Mouse (Mus musculus): ENCODE measurements at regions not wholly inside any gene's neighbourhood (a gene's known extent, or its start where the extent isn't known, plus 50 kb on each side); places are given as distances from the start of the nearest gene placed in this dataset.

- no peak for ATAC-seq
- 82% methylated on average over 2 of the region's 2 CpGs for WGBS
- H3K4me1 ChIP-seq (ENCODE audit: insufficient read depth), result no peaks in the 10 kb centered on the region
- DNase-seq, result no peak
- no peak for TF ChIP-seq CTCF (IDR thresholded peaks at IDR 0.05; ENCODE audit: low read depth)
- H3K9me3 ChIP-seq (ENCODE audit: low read length), result no peaks in the 10 kb centered on the region
- no peaks in the 10 kb centered on the region for H3K36me3 ChIP-seq (ENCODE audit: insufficient read depth)
- no peak overlapping the region for H3K4me3 ChIP-seq (ENCODE audit: low read depth, low read length)
- H3K27ac ChIP-seq (ENCODE audit: low read depth, low read length), result no peak overlapping the region
- H3K27me3 ChIP-seq (ENCODE audit: insufficient read depth, low read length), result no peaks in the 10 kb centered on the region
- H3K9ac ChIP-seq, result no peak overlapping the region
- H3K4me2 ChIP-seq (ENCODE audit: low read depth), result no peak overlapping the region
These were observed 171.5 kb upstream of the Lrig3 start for GRCm38 (mm10) chr10:125794504-125794903.

- TF ChIP-seq CTCF (IDR thresholded peaks at IDR 0.05; ENCODE audit: low read depth), result no peak
- H3K27ac ChIP-seq (ENCODE audit: low read depth, low read length), result no peak overlapping the region
- DNase-seq (no peak), ATAC-seq (no peak)
- H3K9ac ChIP-seq, result no peak overlapping the region
- H3K4me3 ChIP-seq (ENCODE audit: low read depth, low read length), result no peak overlapping the region
- H3K36me3 ChIP-seq (ENCODE audit: insufficient read depth), result no peaks in the 10 kb centered on the region
- WGBS, result 89% methylated on average over 1 of the region's 1 CpGs
- H3K4me2 ChIP-seq (ENCODE audit: low read depth), result no peak overlapping the region
- H3K9me3 ChIP-seq (ENCODE audit: low read length), result no peaks in the 10 kb centered on the region
- no peaks in the 10 kb centered on the region for H3K27me3 ChIP-seq (ENCODE audit: insufficient read depth, low read length)
- no peaks in the 10 kb centered on the region for H3K4me1 ChIP-seq (ENCODE audit: insufficient read depth)
These were observed 170.6 kb upstream of the Lrig3 start for GRCm38 (mm10) chr10:125795323-125795722.

- 14% methylated on average over 13 of the region's 13 CpGs for WGBS
- Histone ChIP-seq H3K27me3 (ENCODE audit: insufficient read depth, low read length) (no peaks in the 10 kb centered on the region), H3K36me3 (ENCODE audit: insufficient read depth) (no peaks in the 10 kb centered on the region), H3K9me3 (ENCODE audit: low read length) (no peaks in the 10 kb centered on the region), H3K9ac (no peak overlapping the region), H3K4me3 (ENCODE audit: low read depth, low read length) (no peak overlapping the region), H3K4me1 (ENCODE audit: insufficient read depth) (no peaks in the 10 kb centered on the region), H3K27ac (ENCODE audit: low read depth, low read length) (no peak overlapping the region), H3K4me2 (ENCODE audit: low read depth) (no peak overlapping the region)
- ATAC-seq (peak; percentile 25; the same call in 1 of the 2 replicates), DNase-seq (peak; percentile 35)
- TF ChIP-seq CTCF (IDR thresholded peaks at IDR 0.05; ENCODE audit: low read depth), result no peak
These were observed 167.3 kb upstream of the Lrig3 start for GRCm38 (mm10) chr10:125798678-125799077.

DNA sequence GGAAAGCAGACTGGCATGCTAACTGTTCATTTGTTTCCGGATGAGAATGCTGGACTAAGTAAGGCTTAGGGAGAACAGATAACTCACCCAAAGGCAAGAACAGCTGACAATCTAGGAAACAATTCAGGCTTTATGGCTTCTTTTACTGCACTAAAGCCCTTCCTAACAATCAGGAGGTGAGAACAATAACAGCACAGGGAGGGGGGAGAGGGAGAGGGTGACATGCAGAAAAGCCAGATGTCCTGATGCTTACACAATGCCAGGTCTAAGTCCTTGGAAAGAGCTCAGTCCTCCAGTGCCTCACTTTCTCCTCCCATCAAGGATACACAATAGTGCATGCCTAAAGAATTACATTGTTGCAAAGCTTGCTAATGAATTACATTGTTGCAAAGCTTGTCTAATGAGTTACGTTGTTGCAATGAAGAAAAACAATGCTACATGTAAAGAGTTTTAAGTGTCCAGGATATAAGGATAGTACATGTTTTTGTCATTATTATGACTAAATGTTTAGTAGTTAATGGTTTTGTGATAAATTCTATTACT is 165.3 kb upstream of the Lrig3 start:
- no peaks in the 10 kb centered on the region for H3K36me3 ChIP-seq (ENCODE audit: insufficient read depth)
- no peak for DNase-seq
- 39% methylated on average over 2 of the region's 2 CpGs for WGBS
- no peaks in the 10 kb centered on the region for H3K27me3 ChIP-seq (ENCODE audit: insufficient read depth, low read length)
- no peak for ATAC-seq
- no peaks in the 10 kb centered on the region for H3K9me3 ChIP-seq (ENCODE audit: low read length)
- H3K4me2 ChIP-seq (ENCODE audit: low read depth), result no peak overlapping the region
- no peak overlapping the region for H3K9ac ChIP-seq
- no peak for TF ChIP-seq CTCF (IDR thresholded peaks at IDR 0.05; ENCODE audit: low read depth)
- H3K4me3 ChIP-seq (ENCODE audit: low read depth, low read length), result no peak overlapping the region
- H3K4me1 ChIP-seq (ENCODE audit: insufficient read depth), result no peaks in the 10 kb centered on the region
- H3K27ac ChIP-seq (ENCODE audit: low read depth, low read length), result no peak overlapping the region

DNA sequence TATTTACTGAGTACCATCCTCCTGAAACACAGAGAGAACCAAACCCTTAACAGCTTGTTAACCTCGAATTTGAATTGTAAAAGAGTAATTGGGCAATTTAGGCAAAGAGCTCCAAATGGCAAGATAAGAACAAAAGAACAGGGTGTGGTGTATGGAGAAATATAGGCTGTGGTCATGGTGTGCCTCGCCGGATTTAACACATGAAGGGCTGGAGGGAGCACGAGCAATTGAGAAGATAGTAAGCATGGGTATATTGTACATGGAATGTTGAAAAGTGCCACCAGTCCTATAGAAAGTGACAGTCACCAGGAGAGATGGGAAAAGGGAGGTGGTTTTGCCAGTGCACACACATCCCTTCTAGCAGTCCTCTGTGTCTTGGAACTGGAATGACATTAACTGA is 164.5 kb upstream of the Lrig3 start:
- WGBS, result 14% methylated on average over 4 of the region's 4 CpGs
- H3K4me2 ChIP-seq (ENCODE audit: low read depth), result no peak overlapping the region

GRCm38 (mm10) chr10:125802923-125803583 is 162.9 kb upstream of the Lrig3 start:
- ATAC-seq (no peak), DNase-seq (no peak)

More for the DNA sequence above, 164.5 kb upstream of the Lrig3 start:
- Histone ChIP-seq H3K27me3 (ENCODE audit: insufficient read depth, low read length) (no peaks in the 10 kb centered on the region), H3K27ac (ENCODE audit: low read depth, low read length) (no peak overlapping the region), H3K9ac (no peak overlapping the region), H3K36me3 (ENCODE audit: insufficient read depth) (no peaks in the 10 kb centered on the region), H3K4me1 (ENCODE audit: insufficient read depth) (no peaks in the 10 kb centered on the region), H3K9me3 (ENCODE audit: low read length) (no peaks in the 10 kb centered on the region), H3K4me3 (ENCODE audit: low read depth, low read length) (no peak overlapping the region)
- ATAC-seq (no peak), DNase-seq (no peak)
- no peak for TF ChIP-seq CTCF (IDR thresholded peaks at IDR 0.05; ENCODE audit: low read depth)

DNA sequence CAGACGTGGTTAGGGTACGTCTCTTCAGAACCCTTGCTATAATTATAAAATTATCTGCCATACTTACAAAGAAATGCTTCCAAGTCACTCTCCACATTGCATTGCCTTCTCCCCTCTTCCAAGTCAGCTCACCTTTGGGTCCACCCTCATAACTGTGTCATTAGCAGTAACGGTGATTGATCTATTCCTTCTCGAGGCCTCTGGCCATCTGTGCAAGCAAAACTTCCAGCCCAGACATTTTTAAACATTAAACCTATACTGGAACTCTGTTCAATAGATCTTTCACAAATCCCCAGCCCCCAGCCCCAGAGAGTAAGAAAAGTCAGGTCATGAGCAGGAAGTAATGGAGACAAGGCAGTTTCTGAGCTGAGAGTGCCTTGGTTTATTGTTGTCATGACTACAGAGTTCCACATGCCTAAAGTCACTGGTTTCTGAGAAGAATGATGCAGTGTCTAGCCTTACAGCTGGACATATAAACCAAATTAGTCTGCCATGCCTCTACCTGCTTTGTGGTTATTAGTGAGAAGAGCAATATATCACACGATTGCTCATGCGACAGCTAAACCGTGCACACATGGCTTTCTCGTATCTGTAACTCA is 156.1 kb upstream of the Lrig3 start:
- Histone ChIP-seq H3K9me3 (ENCODE audit: low read length) (no peaks in the 10 kb centered on the region), H3K9ac (no peak overlapping the region), H3K4me2 (ENCODE audit: low read depth) (no peak overlapping the region), H3K27ac (ENCODE audit: low read depth, low read length) (no peak overlapping the region), H3K27me3 (ENCODE audit: insufficient read depth, low read length) (no peaks in the 10 kb centered on the region), H3K4me1 (ENCODE audit: insufficient read depth) (no peaks in the 10 kb centered on the region), H3K4me3 (ENCODE audit: low read depth, low read length) (no peak overlapping the region), H3K36me3 (ENCODE audit: insufficient read depth) (no peaks in the 10 kb centered on the region)
- 84% methylated on average over 8 of the region's 8 CpGs for WGBS
- ATAC-seq, result no peak
- no peak for TF ChIP-seq CTCF (IDR thresholded peaks at IDR 0.05; ENCODE audit: low read depth)
- DNase-seq, result no peak

More at GRCm38 (mm10) chr10:125802923-125803583, 162.9 kb upstream of the Lrig3 start:
- no peaks in the 10 kb centered on the region for H3K36me3 ChIP-seq (ENCODE audit: insufficient read depth)
- H3K4me1 ChIP-seq (ENCODE audit: insufficient read depth), result no peaks in the 10 kb centered on the region
- H3K9ac ChIP-seq, result no peak overlapping the region
- H3K27ac ChIP-seq (ENCODE audit: low read depth, low read length), result no peak overlapping the region
- no peaks in the 10 kb centered on the region for H3K27me3 ChIP-seq (ENCODE audit: insufficient read depth, low read length)
- H3K4me3 ChIP-seq (ENCODE audit: low read depth, low read length), result no peak overlapping the region
- H3K4me2 ChIP-seq (ENCODE audit: low read depth), result no peak overlapping the region
- no peaks in the 10 kb centered on the region for H3K9me3 ChIP-seq (ENCODE audit: low read length)
- no peak for TF ChIP-seq CTCF (IDR thresholded peaks at IDR 0.05; ENCODE audit: low read depth)
- 93% methylated on average over 7 of the region's 7 CpGs for WGBS

Measured in forebrain, postnatal 0 days (tissue).